Mouse (Mus musculus): Measurements from ENCODE around the gene Sorcs2.

DNA sequence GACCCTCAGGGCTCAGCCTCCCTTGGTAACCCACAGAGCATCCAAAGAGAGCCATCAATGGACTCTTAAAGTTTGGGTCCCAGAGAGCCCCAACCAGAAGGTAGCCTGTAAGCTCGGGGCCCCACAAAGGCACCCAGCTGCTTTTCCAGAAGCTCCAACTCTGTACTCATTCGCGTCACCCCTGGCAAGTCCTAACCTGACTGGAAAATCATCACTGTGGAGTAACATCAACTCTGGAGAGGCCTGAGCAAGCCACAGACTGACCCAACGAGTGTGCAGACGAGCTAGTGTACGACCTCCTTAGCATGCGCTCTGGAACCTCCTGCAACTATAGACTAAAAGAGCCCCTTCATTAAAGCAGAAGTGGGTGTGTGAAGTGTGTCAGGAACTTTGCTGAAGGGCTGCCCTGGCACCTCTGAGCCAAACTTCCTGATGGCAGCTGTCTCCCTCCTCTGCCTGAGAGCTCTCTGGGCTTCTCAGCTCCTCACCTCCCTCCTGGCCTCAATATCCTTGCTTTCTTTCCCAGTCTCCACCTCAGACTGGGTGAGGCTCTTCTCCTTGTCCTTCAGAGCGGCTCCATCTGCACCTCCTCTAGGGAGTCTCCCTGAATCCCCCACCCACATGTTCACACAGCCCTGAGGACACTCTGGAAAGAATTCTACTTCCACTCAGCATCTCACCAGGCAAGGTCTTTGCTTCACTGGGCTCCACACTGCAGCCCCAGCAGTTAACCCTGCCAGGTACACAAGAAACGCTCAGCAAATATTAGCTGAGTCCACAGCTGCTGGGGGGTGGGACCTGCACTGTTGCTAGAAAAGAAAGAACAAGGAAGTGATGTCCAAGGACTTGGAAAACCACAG lies 8.0 kb downstream of the Sorcs2 start:
- TF ChIP-seq POLR2A (IDR thresholded peaks at IDR 0.05; ENCODE audit: extremely low read depth, insufficient read depth, low read length), result no peak
- no peak for TF ChIP-seq CTCF (IDR thresholded peaks at IDR 0.05; ENCODE audit: low read depth, low read length)

Measured in liver, adult 2 months (tissue).